Mouse (Mus musculus): ENCODE data around the gene Entpd1.

DNA sequence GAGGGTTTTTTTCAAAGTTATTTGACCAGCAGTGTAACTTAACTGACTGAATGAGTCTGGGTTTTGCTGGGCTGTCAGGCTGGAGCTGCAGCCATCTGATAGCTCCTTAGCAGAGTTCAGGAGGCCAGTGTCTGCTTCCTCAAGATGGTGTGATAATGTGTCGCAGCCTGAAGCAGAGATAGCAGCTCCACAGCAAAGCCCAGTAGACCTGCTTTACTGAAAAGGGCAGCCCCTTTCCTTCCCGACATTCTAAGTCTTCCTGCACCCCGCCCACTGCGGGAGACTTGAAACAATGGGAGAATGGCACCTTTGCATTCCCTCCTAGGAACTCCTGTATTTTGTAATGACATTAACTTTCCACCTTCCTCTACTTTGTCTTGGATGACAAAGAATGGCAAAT lies 24.9 kb downstream of the Entpd1 start:
- no peak for TF ChIP-seq CTCF (IDR thresholded peaks at IDR 0.05; ENCODE audit: low read depth)
- TF ChIP-seq EP300 (IDR thresholded peaks at IDR 0.05; ENCODE audit: low read depth) = no peak

All from liver, postnatal 0 days (tissue).